Mouse (Mus musculus): ENCODE data around the gene Mapk11. TPM values are rescaled to one million over a fixed set of nuclear protein-coding genes. Genes with fewer than 3 reads are reported as not detected.
A peak's percentile ranks its signal among the peaks of the same experiment; 100 is the strongest.

Gene Mapk11
- polyA plus RNA-seq, 1 experiment from 2014 or later, result 1.8 TPM

DNA sequence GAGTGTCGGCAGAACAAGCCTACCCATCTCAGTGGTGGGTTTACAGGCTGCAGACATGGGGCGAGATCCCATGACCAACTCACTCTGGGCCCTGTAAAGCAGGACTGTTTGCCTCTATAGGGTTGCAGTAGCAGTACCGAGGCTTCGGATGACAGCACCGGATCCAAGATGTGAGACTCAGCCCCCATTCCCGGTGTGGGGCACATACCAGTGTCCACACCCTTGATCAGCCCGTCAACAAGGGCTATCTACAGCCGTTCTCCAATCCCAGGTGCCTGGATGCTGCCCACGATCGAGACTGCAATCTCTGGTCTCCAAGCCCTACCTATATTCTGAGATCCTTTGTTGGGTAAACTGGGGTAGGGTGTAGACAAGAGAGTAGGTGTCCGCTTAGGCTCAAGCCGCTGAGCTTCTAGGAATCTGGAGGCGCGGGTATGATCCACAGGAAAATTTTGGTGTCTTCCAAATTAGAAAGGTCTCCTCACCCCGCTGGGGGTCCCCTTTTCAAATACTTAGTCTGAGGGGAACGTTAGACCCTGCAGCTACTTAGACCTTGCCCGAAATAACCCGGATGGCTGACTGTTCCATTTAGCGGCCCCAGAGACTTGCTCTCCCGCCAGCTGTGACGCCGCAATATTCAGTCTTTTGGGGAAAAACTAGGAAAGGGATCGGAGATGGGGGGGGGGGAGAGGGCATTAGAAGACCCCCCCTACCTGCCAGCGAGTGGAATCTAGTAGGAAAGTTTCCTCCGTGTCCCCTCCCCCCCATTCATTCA lies 745 bp downstream of the Mapk11 start:
- peaks cover 22% of the 10 kb centered on the region for H3K4me1 ChIP-seq
- H3K9ac ChIP-seq, result peak overlapping the region; percentile 48; the same call in 1 of the 2 replicates
- H3K4me2 ChIP-seq, result peak overlapping the region; percentile 87
- H3K9me3 ChIP-seq (replicated peaks), result no peaks in the 10 kb centered on the region
- peaks cover 78% of the 10 kb centered on the region for H3K27me3 ChIP-seq (replicated peaks)
- ATAC-seq, result no peak
- H3K27ac ChIP-seq, result no peak overlapping the region
- WGBS (ENCODE audit: insufficient replicate concordance), result 8% methylated on average over 25 of the region's 25 CpGs
- peak overlapping the region; percentile 64 for H3K4me3 ChIP-seq
- H3K36me3 ChIP-seq, result no peaks in the 10 kb centered on the region; the same call in 1 of the 2 replicates

DNA sequence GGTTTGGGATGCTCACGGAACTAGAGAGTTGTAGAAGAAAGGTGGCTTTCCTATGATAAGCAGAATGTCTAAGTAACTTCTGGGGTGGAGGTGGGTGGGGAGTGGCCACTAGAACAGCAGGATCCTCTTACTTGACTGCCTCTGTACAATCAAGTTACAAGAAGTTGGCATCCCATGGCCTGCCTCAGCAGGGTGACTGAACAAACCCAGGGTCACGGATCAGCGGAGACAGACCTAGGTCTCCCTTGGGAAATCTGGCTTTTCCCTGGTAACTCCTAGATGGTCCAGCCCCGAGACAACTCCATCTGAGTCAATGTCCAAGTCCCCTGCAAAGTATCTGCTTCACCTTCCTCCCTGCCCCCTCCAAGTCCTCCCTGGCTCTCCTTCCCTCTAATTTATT lies 1.5 kb downstream of the Mapk11 start:
- H3K4me3 ChIP-seq, result no peak overlapping the region
- no peaks in the 10 kb centered on the region for H3K36me3 ChIP-seq
- no peak overlapping the region for H3K27ac ChIP-seq
- no peaks in the 10 kb centered on the region for H3K9me3 ChIP-seq (replicated peaks)
- ATAC-seq, result no peak
- peaks cover 22% of the 10 kb centered on the region for H3K4me1 ChIP-seq
- 50% methylated on average over 4 of the region's 4 CpGs for WGBS (ENCODE audit: insufficient replicate concordance)
- H3K9ac ChIP-seq, result no peak overlapping the region
- no peak overlapping the region for H3K4me2 ChIP-seq
- peaks cover 86% of the 10 kb centered on the region for H3K27me3 ChIP-seq (replicated peaks)

DNA sequence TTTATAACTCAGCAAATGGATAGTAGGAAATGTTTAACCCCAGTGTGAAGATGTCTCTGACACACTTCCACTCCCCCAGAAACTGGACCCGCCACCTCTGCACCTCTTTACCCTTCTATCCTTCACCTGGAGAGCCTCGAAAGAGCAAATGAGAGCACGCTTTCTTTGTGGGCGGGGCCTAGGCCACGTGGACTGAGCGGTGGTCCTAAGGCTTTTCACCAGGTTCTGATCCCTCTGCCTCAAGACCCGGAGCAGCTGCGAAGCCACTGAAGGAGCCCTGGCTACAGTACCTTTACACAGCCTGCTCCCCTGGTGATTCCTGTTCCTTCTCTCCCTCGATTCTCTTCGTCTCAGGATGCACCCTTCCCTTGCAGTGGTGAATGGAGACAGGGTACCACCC lies 2.0 kb downstream of the Mapk11 start:
- H3K4me2 ChIP-seq, result no peak overlapping the region

DNA sequence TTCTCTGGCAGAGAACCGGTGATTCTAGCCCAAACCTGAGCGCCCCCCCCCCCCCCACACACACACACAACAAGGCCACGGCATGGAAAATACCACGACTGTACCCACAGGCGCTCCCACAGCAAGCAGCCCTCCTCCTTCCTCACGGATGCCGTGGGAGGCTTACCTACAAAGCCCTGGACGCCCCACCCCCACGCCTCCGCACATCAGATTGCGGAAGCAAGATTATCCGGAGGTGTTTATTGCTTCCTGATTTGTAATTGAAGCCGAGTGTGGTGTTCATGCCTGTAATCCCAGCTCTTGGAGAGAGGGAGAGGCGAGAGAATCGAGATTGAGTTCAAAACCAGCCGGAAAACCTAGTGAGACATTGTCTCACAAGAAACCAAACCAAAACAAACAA lies 2.4 kb downstream of the Mapk11 start:
- Histone ChIP-seq H3K27ac (no peak overlapping the region), H3K9me3 (replicated peaks) (no peaks in the 10 kb centered on the region), H3K4me3 (0 out of 2 replicates have a peak overlapping the region, but pooled peaks have one; percentile 18), H3K36me3 (no peaks in the 10 kb centered on the region), H3K9ac (0 out of 2 replicates have a peak overlapping the region, but pooled peaks have one; percentile 2), H3K27me3 (replicated peaks) (peaks cover 91% of the 10 kb centered on the region), H3K4me1 (peaks cover 22% of the 10 kb centered on the region), H3K4me2 (peak overlapping the region; percentile 50)
- 8% methylated on average over 15 of the region's 16 CpGs for WGBS (ENCODE audit: insufficient replicate concordance)
- ATAC-seq, result no peak

More for the DNA sequence above, 2.0 kb downstream of the Mapk11 start:
- WGBS (ENCODE audit: insufficient replicate concordance), result 21% methylated on average over 10 of the region's 10 CpGs
- Histone ChIP-seq H3K9me3 (replicated peaks) (no peaks in the 10 kb centered on the region), H3K36me3 (no peaks in the 10 kb centered on the region), H3K27ac (no peak overlapping the region), H3K9ac (no peak overlapping the region), H3K4me1 (peaks cover 22% of the 10 kb centered on the region), H3K4me3 (no peak overlapping the region), H3K27me3 (replicated peaks) (peaks cover 91% of the 10 kb centered on the region)
- ATAC-seq, result no peak

DNA sequence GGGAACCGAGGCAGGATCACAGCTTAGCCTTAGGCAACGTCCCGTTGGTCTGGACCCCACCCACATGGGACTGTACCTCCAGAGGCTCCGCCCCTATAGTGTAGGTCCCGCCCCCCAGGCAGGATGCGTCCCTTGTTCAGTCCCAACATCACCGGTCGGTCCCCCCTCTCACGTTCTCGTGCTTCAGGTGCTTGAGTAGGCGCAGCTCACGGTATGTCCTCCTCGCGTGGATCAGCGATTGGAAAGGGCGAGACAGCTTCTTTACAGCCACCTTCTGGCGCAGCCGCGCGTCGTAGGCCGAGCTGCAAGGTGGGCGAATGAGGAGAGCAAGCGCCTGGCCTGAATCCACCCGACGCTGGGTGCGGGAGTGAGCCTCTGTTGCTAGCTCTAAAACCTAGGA lies 2.9 kb downstream of the Mapk11 start:
- 5% methylated on average over 27 of the region's 27 CpGs for WGBS (ENCODE audit: insufficient replicate concordance)
- Histone ChIP-seq H3K4me1 (peaks cover 22% of the 10 kb centered on the region), H3K9ac (0 out of 2 replicates have a peak overlapping the region, but pooled peaks have one; percentile 2), H3K36me3 (no peaks in the 10 kb centered on the region), H3K27me3 (replicated peaks) (peaks cover 95% of the 10 kb centered on the region), H3K4me3 (peak overlapping the region; percentile 18), H3K27ac (no peak overlapping the region), H3K4me2 (peak overlapping the region; percentile 50), H3K9me3 (replicated peaks) (no peaks in the 10 kb centered on the region)
- ATAC-seq, result 0 out of 2 replicates have a peak, but pooled peaks have one; percentile 22

DNA sequence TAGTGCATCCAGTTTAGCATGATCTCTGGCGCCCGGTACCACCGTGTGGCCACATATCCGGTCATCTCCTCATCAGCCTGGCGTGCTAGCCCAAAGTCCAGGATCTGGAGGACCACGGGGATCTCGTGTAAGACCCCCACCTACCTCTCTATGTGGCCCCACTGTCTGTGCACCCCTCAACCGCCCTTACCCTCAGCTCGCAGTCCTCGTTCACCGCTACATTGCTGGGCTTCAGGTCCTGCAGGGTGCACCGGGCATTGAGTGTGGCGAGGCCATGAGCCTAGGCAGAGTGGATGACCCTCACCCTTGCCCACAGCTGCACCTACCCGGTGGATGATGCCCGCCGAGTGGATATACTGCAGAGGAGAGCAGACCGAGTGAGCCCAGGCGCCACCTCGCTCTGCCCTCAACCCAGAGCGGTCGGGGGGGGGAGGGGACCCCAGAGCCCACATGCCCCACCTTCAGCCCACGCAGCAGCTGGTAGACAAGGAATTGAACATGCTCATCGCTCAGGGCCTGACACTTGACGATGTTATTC lies 3.5 kb downstream of the Mapk11 start:
- Histone ChIP-seq H3K4me3 (no peak overlapping the region), H3K27me3 (replicated peaks) (peaks cover 100% of the 10 kb centered on the region), H3K4me1 (peaks cover 23% of the 10 kb centered on the region), H3K27ac (no peak overlapping the region), H3K4me2 (peak overlapping the region; percentile 50; the same call in 1 of the 2 replicates), H3K9ac (no peak overlapping the region), H3K9me3 (replicated peaks) (no peaks in the 10 kb centered on the region), H3K36me3 (no peaks in the 10 kb centered on the region)
- 58% methylated on average over 24 of the region's 24 CpGs for WGBS (ENCODE audit: insufficient replicate concordance)
- no peak for ATAC-seq

DNA sequence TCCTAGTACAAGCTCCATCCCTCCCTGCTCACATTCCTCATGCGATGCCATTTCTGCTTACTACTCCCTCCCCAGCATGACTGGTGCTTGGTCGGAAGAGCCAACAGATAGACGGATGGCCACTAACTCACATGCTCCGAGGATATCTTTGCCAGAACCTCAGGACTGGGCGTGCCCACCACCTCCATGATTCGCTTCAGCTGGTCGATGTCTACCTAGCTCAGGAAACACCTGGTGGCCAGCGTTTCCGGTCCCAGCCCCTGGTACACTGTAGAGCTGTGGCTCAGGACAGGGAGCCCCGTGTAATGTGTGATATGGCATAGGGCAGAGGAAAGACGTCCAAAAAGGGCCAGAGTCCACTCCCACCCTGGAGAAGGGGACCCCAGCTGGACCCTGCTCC lies 4.5 kb downstream of the Mapk11 start:
- Histone ChIP-seq H3K9me3 (replicated peaks) (no peaks in the 10 kb centered on the region), H3K27ac (no peak overlapping the region), H3K9ac (no peak overlapping the region), H3K36me3 (no peaks in the 10 kb centered on the region), H3K4me2 (no peak overlapping the region), H3K4me1 (peaks cover 28% of the 10 kb centered on the region), H3K27me3 (replicated peaks) (peaks cover 100% of the 10 kb centered on the region), H3K4me3 (no peak overlapping the region)
- no peak for ATAC-seq
- 55% methylated on average over 11 of the region's 11 CpGs for WGBS (ENCODE audit: insufficient replicate concordance)

DNA sequence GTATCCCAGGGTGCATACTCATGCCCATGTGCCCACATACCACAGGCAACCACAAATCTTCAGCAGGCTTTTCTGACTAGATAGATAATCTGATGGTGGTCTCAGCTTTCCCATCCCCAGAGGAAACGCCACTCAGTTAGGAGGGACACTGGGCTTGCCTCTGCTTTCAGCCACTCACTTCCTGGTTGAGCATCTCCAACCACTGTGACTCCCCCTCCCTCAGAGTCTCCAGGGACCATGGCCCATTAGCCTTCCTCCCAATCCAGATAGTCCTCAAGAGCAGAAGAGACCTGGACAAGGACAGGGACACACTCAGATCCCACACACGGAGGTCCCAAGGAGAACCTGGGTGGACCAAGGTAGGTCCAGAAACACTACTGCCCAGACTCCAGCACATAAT lies 6.3 kb downstream of the Mapk11 start:
- H3K36me3 ChIP-seq, result no peaks in the 10 kb centered on the region
- H3K4me3 ChIP-seq, result no peak overlapping the region
- H3K27me3 ChIP-seq (replicated peaks), result peaks cover 100% of the 10 kb centered on the region
- no peak overlapping the region for H3K4me2 ChIP-seq
- no peak overlapping the region for H3K27ac ChIP-seq
- H3K4me1 ChIP-seq, result peaks cover 16% of the 10 kb centered on the region
- H3K9ac ChIP-seq, result no peak overlapping the region
- 35% methylated on average over 2 of the region's 2 CpGs for WGBS (ENCODE audit: insufficient replicate concordance)
- ATAC-seq, result no peak
- no peaks in the 10 kb centered on the region for H3K9me3 ChIP-seq (replicated peaks)

DNA sequence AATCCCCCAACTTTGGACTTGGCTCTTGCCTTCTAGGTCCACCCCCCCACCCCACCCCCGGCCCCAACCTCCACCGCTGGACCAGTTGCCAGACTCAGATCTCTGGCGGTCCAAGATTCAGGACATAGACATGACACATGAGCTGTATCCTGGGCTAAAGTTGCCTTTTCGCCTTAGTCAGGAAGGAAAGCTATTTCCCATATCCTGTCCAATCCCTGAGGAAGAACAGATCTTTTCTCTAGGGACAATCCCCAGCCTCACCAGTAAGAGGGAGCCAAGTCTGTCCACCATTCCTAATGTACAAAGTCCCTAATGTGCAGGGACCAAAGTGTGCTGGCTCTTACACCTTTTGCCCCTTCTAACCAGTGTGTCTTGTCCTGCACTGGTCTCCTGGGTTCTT lies 7.5 kb downstream of the Mapk11 start:
- H3K4me3 ChIP-seq, result no peak overlapping the region
- H3K9ac ChIP-seq, result no peak overlapping the region
- 55% methylated on average over 4 of the region's 4 CpGs for WGBS (ENCODE audit: insufficient replicate concordance)
- H3K9me3 ChIP-seq (replicated peaks), result no peaks in the 10 kb centered on the region
- no peak overlapping the region for H3K4me2 ChIP-seq
- H3K36me3 ChIP-seq, result no peaks in the 10 kb centered on the region
- H3K27me3 ChIP-seq (replicated peaks), result peaks cover 100% of the 10 kb centered on the region
- peaks cover 13% of the 10 kb centered on the region for H3K4me1 ChIP-seq
- H3K27ac ChIP-seq, result no peak overlapping the region
- ATAC-seq, result no peak

DNA sequence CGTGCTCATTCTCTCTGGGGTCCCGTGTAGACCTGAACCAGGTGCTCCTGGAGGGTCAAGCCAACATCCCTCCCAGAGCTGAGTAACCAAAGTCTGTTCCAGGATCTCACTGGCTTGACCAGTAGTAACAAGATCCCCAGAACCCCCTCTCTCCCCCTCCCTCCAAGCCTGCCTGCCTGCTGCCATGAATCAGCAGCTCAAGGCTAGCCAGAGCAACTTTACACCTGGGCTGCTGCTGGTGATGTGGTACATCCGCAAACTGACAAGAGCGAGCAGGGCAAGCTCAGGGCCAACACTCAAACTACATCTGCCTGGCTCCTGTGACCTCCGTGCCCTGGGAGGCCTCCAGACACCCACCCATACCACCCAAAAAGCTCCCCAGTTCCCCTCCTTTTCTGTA lies 8.0 kb downstream of the Mapk11 start:
- WGBS (ENCODE audit: insufficient replicate concordance), result 24% methylated on average over 5 of the region's 5 CpGs
- Histone ChIP-seq H3K27me3 (replicated peaks) (peaks cover 100% of the 10 kb centered on the region), H3K27ac (no peak overlapping the region), H3K4me2 (no peak overlapping the region), H3K9ac (no peak overlapping the region), H3K4me1 (peaks cover 9% of the 10 kb centered on the region), H3K4me3 (no peak overlapping the region), H3K36me3 (no peaks in the 10 kb centered on the region), H3K9me3 (replicated peaks) (no peaks in the 10 kb centered on the region)
- no peak for ATAC-seq

DNA sequence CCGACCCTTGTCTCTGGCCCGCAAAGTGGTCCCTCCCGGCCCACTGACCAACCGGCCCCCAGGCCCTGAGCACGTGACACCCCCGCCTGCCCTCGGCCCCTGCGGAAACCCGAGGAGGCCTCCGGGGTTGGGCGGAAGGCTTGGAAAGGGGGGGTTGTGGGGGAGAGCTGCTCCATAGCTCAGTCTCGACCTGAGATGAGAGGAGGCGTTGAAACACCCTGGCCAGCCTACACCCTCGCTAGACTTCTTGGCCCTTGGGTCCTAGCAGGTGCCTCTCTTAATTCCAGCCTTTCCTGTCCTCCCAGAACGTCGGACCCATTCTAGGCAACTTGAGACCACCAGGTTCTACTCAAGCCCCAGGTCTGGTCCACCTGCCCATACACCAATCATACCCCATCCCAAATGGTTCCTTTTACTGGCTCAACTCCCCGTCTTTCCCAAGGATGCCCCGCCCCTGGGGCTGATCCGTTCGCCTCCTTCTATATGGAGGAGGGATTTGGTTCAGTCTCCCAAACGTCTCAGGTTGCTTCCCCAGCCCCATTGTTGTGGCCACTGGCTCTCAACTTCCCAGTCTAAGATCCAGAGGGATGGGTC lies 8.7 kb downstream of the Mapk11 start, which contains the start of gene Mapk12:
Gene Mapk12, minus strand, starts transcription at position 45 of the 594 bp plus-strand sequence.
- Histone ChIP-seq H3K27ac (no peak within 1 kb of the TSS), H3K4me2 (peak within 1 kb of the TSS; percentile 61), H3K4me3 (peak within 1 kb of the TSS; percentile 47), H3K4me1 (0 out of 2 replicates have a peak, but pooled peaks cover 6% of the 10 kb centered on the region), H3K27me3 (replicated peaks) (peaks cover 100% of the 10 kb centered on the region), H3K36me3 (no peaks in the 10 kb centered on the region), H3K9me3 (replicated peaks) (no peaks in the 10 kb centered on the region), H3K9ac (peak within 1 kb of the TSS; percentile 14; the same call in 1 of the 2 replicates)
- under 1% methylated on average over 21 of the region's 21 CpGs for whole genome bisulfite sequencing (ENCODE audit: insufficient replicate concordance)
- ATAC-seq, result no peak; the same call in 1 of the 2 replicates

Measured in liver, embryonic 12.5 days (tissue).